Mouse (Mus musculus): ENCODE measurements around the gene Naa50.

DNA sequence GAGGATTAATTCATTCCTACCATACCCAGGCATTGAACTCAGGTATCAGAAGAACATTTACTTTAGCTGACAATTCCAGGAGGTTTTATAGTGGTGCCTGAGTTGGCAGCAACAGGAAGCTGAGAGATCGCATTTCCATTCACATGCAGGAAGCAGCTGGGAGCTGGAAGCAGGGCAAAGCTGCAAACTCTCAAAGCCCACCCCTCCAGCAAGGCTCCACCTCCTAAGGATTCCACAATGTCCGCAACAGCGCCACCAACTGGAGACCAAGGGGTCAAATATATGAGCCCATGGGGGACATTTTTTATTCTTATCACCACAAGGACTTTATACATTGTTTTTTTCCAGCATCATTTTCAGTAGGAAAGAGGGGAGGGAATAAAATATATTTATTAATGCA, 49.1 kb downstream of the Naa50 start:
- TF ChIP-seq GATA1 (IDR thresholded peaks at IDR 0.05; ENCODE audit: borderline replicate concordance, low read length), result no peak
- no peak for TF ChIP-seq FLI1 (IDR thresholded peaks at IDR 0.05; ENCODE audit: low read length)
